Mouse (Mus musculus): ENCODE data around the gene 4933427I04Rik.

DNA sequence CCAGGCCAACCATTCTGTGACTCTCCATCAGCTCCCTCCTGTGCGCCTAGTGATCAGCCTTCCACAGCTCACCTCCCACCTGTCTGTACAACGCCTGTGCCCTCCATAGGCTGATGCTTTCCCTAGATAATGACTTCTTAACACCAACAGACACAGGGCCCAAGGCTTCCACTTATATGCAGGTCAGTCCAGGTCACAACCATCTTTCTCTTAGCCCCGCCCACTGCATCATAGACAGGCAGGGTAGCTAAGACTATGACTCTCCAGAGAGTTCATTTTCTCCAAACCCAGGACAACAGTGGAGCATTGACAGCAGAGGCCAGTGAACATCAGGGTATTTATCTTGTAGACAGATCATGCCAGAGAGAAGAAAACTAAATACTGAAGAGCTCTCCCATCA, at the start of gene 4933427I04Rik:
- TF ChIP-seq CTCF (IDR thresholded peaks at IDR 0.05; ENCODE audit: borderline replicate concordance, insufficient read depth, low read depth, low read length) (no peak), POLR2A (IDR thresholded peaks at IDR 0.05; ENCODE audit: borderline replicate concordance, insufficient read depth, low read length) (no peak)
